Mouse (Mus musculus) cortical plate, adult 2 months (tissue): ENCODE data around the gene Olfr71.

Experiments used
- CTCF ChIP-seq: fragments of 200-500 bp; IDR thresholded peaks from 2 replicates; pipeline ENCODE4 v1.5.1; 2011; ENCODE audit warnings: mild to moderate bottlenecking, control low read depth, low read length; ENCODE audit not compliant: insufficient read depth; ENCODE audit errors: extremely low read depth
- POLR2A ChIP-seq: fragments of 200-500 bp; IDR thresholded peaks from 2 replicates; pipeline ENCODE4 v1.6.1; 2011; ENCODE audit warnings: mild to moderate bottlenecking, low read length, control low read depth; ENCODE audit not compliant: insufficient read depth; ENCODE audit errors: extremely low read depth

- no peak for TF ChIP-seq CTCF
- no peak for TF ChIP-seq POLR2A
These were observed 6.2 kb downstream of the Olfr71 start for GRCm38 (mm10) chr4:43703851-43704250.
